Mouse (Mus musculus): Measurements from ENCODE around the gene Hist2h2ab.
"Not testable (repeated sequence)": the region's sequence is repeated elsewhere in the genome, so short reads cannot be mapped to it uniquely, and the experiment has no call there.

Hist2h2ab gene

DNA sequence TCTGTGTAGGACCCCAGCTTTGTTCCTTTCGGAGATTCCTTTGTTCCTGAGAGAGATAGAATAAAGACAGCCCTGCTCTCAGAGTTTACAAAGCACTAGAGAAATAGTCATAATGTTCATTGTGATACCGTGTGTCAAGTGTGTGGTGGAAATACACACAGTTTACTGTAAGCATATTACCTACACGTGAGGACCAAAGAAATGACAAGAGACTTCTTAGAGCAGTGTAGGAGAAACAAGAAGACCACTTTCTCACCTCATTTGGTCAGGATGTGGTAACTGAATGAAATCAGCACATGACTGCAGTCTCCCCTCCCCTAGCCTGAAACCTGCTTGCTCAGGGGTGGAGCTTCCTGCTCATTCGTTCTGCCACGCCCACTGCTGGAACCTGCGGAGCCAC, 21.5 kb upstream of the Hist2h2ab start:
- DNase-seq (ENCODE audit: low spot score) = no peak

DNA sequence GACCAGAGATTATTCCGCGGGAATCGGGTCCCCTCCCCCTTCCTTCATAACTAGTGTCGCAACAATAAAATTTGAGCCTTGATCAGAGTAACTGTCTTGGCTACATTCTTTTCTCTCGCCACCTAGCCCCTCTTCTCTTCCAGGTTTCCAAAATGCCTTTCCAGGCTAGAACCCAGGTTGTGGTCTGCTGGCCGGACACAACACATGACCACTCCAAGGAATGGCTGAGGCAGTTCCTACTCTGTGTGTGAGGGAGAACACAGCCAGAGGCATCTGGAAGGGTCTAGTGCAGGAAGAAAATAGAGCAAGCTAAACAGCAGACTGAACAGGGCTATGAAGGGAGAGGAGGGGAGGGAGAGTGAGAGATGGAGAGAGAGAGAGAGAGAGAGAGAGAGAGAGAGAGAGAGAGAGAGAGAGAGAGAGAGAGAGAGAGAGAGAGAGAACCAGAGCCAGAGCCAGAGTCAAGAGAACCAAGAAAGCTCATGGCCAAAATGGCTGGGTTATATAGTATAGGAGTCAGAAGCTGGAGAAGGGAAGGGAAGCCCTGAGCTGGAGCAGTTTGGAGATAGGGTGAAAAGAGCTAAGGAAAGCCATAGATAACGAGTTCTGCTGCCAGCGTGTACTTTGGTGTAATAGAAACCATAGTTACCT, 20.9 kb upstream of the Hist2h2ab start:
- not testable (repeated sequence) for DNase-seq (ENCODE audit: low spot score)

DNA sequence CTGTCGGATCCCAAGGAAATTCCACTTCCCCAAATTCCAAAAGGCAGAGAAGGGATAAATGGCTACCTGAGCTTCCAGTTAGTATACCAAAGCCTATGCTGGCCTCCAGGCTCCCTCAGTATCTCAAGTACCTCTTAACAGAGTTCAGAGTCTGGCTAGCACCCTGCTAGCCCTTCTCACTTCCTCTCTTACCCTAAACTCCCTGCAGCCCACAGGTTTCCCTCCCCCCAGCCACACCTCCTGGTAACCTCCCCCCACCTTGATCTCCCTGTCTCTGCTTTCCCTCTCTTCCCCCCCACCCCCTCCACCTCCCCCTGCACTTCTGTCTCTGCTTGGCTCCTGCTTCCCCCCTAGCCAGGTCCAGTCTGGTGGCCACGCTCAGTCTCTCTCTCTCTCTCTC, 19.9 kb upstream of the Hist2h2ab start:
- DNase-seq (ENCODE audit: low spot score) = no peak

DNA sequence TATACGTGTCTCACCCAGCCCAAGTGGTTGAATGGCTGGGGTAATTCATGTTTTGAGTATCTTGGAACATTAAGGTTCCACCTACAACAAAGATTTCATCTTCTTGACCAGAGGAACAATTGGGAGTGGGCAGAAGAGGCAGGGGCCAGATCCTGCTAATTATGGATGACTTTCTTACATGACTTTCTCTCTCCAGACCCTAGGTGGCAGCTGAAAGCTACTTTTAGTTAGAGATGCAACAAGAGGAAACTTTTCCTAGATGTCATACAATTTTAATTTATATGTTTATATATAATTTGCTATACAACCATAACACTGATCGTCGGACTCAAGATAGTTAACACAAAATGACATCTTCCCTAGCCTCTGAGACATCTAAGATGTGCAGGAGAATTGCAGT, 11.8 kb upstream of the Hist2h2ab start:
- DNase-seq (ENCODE audit: low spot score) = no peak

DNA sequence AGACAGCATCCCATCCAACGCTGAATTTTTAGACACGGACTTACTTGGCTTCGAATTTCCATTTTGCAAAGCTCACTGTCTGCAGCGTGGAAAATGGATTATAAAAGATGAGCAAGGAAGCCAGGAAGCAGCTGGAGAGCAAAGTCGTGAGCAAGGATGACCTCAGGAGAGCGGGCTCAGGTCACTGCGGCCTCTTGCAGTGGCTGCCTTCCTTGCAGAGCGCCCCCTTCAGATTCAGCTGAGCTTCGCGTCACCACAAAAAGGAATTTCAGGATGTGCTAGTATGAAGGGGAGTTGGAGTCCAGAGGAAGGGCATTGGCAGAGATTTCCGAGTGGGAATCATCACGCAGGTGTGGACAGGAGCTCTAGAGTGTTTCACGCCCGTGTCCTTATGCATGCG, 10.4 kb upstream of the Hist2h2ab start:
- DNase-seq (ENCODE audit: low spot score) = no peak

DNA sequence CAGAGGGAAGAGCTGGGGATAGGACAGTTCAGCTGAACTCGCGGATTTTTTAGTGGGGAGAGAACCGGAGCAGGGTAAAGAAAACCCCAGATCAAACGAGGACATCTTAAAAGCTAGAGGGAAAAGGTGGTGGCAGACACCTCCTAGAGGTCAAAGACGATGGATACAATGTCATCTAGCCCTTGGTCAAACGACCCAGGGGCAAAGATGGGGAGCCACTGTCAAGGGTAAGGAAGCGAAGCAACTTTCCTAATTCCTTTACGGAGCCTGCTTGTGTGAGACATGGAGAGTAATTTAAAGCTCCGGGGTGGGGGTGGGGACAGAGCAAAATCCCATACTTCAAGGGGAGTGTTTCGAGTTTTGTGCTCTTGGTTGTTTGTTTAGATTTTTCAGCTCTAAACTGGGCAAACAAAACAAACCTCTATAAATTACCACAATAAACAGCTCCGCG, 449 bp upstream of the Hist2h2ab start:
- DNase-seq (ENCODE audit: low spot score) = no peak

DNA sequence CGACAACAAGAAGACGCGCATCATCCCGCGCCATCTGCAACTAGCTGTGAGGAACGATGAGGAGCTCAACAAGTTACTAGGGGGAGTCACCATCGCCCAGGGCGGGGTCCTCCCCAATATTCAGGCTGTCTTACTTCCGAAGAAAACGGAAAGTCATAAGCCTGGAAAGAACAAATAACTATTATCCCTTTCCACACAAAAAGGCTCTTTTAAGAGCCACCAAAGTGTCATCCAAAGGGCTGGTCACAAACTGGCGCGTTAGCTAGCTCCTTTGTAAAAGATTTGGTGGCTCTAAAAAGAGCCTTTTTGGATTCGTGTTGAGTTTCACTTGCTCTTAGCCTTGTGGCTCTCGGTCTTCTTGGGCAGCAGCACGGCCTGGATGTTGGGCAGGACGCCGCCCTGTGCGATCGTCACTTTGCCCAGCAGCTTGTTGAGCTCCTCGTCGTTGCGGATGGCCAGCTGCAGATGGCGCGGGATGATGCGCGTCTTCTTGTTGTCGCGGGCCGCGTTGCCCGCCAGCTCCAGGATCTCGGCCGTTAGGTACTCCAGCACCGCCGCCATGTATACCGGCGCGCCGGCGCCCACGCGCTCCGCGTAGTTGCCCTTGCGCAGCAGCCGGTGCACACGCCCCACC, 583 bp downstream of the Hist2h2ab start:
- DNase-seq (ENCODE audit: low spot score) = not testable (repeated sequence)

DNA sequence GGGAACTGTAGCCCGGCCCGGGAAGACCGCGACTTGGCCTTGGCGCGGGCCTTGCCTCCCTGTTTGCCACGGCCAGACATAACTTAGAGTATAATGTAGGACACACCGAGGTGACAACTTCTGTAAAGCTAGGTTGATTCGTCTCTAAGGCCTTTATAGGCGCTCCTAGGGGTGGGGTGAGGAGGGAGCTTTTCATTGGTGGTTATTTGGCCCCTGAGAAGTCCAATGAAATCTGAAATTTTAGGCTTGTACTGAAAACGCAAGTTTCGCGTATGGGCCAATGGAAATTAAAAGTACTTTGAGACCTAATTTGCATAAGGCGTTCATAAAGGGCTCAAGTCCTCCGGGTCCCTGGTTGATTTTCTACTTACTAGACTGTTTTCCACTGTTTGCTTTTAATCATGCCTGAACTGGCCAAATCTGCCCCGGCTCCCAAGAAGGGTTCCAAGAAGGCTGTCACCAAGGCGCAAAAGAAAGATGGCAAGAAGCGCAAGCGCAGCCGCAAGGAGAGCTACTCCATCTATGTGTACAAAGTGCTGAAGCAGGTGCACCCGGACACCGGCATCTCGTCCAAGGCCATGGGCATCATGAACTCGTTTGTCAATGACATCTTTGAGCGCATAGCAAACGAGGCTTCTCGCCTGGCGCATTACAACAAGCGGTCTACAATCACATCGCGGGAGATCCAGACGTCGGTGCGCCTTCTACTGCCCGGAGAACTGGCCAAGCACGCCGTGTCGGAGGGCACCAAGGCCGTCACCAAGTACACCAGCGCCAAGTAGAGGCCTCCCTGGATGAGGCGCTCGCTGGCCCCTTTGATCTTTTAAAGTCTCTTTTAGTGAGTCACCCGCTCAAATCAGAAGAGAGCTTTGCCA, 1.3 kb downstream of the Hist2h2ab start, which contains the start of the genes Hist2h2ac and Hist2h2be:
Gene Hist2h2ac, minus strand, starts transcription at position 116 of the 875 bp plus-strand sequence.
Gene Hist2h2be, plus strand, starts transcription at position 355 of the 875 bp plus-strand sequence.
- DNase-seq (ENCODE audit: low spot score) = peak; percentile 75

DNA sequence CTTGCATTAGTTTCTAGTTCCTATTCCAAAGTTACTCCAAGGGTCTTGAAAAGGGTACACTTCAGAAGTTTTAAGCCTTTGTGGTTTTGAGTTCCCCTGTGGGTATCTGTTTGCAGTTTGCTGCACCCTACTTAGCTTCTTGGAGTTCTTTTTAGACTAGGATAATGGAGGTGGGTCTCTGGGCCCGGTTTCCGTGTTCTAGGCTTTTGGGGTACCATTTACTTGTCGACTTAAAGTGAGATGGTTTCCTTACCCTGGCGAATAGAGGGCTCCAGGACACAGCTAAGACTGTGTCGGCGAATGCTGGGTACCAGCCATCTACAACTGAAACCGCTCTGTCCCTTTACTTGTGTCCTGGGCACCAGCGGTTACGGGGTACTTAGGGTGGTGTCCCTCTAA, 2.0 kb downstream of the Hist2h2ab start:
- DNase-seq (ENCODE audit: low spot score) = no peak

DNA sequence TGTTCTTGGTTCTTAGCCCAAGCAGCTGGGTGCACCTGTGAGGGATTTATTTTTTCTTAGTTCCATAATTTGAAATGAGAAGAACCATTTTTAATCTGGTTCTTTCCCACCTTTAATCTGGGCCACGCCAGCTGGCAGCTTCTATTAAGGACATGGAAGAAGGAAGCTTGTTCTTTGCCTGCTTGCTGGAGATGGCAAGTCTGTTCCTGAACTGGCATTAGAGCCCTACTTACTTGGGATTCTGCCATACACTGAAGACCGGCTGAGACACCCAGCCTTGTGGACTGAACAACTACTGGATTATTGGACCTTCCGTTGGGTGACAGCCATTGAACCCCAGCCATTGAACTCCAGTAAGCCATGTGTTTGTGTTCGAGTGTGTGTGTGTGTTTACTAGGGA, 3.1 kb downstream of the Hist2h2ab start:
- no peak for DNase-seq (ENCODE audit: low spot score)

DNA sequence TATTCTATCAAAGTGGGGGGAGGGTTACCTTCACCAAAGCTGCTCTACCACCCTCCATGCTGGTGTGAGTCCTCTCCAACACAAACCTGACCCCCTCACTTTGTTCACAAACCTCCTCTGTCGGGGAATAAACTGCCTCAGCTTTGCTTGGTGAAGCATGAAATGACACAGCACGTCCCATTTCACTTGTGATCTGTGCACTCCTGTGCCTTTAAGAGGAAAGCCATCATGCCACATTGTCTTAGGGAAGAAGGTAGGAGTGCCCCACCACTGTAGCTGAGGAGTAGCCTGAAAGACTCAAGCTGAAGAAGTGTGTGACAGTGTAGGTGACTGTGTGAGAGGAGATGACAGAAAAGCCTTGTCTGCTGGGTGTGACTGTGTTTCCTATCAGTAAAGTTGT, 5.8 kb downstream of the Hist2h2ab start:
- no peak for DNase-seq (ENCODE audit: low spot score)

DNA sequence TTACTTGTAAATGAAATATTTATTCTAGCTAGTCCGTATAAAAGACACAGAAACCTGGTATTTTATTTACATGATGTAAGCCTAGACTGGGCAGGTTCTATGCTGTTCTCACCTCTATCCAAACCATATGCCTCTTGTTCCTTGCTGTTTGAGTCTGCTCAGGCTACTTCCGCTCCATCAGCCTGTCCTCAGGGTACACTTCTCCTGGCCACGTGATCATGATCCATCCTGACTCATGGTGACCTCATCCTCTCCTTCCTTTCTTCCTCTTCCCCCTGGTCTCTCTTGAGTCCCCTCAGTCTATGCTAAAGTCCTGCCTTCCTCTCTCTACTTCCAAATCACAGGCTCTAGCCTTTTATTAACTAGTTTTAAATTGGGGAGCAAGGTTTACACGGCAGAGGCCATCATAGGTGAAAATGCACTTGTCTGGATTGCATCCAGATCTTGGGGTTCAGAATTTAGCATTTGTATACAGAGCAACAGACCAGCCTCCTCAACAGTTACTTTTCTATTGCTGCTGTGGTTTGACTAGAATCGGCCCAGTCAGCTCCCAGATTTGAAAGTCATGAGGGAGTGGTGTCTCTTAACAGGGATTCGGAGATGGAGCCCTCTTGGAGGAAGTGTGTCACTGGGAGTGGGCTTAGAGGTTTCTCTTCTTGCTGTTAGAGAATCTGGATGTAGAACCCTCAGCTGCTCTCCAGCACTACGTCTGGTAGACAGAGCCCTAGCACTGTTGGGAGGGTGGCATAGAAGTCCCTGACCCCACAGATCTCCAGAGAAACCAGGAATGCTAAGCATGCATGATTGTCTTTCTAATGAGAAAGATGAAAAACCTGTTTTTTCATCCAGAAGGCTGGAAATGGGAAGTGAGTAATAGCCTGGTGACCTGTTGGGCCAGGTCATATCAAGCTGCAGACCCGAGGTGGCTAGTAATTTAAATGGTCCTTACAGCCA, 7.3 kb downstream of the Hist2h2ab start:
- no peak for DNase-seq (ENCODE audit: low spot score)

DNA sequence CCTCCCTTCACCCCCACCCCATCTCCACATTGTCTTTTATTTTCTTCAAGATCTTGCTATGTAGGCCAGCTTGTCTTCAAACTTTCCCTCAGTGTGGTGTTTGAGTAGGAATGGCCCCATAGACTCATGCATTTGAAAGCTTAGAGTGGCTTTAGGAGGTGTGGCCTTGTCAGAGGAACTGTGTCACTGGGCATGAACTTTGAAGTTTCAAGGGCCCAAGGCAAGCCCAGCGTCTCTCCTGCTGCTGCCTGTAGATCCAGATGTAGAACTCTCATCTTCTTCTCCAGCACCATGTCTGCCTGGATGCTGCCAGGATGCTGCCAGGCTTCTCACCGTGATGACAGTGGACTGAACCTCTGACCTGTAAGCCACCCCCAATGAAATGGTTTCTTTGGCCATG, 9.2 kb downstream of the Hist2h2ab start:
- no peak for DNase-seq (ENCODE audit: low spot score)

DNA sequence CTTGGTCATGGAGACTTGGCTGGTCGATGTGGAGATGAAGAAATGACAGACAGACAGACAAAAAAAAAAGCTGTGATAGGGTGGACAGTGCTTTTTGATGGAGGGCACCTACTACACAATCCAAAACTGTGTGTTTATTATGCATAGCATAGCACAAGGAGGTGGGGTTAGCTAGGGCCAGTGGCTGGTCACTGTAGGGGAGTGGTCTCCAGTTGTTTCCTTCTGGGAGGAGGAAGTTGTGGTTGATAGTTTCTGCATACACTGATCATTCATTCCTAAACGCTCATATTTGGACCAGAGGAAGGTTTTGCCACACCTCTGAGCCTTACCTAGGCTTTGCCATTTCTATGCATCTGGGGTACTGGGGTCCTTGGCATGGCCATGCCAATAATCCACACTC, 10.7 kb downstream of the Hist2h2ab start:
- no peak for DNase-seq (ENCODE audit: low spot score)

DNA sequence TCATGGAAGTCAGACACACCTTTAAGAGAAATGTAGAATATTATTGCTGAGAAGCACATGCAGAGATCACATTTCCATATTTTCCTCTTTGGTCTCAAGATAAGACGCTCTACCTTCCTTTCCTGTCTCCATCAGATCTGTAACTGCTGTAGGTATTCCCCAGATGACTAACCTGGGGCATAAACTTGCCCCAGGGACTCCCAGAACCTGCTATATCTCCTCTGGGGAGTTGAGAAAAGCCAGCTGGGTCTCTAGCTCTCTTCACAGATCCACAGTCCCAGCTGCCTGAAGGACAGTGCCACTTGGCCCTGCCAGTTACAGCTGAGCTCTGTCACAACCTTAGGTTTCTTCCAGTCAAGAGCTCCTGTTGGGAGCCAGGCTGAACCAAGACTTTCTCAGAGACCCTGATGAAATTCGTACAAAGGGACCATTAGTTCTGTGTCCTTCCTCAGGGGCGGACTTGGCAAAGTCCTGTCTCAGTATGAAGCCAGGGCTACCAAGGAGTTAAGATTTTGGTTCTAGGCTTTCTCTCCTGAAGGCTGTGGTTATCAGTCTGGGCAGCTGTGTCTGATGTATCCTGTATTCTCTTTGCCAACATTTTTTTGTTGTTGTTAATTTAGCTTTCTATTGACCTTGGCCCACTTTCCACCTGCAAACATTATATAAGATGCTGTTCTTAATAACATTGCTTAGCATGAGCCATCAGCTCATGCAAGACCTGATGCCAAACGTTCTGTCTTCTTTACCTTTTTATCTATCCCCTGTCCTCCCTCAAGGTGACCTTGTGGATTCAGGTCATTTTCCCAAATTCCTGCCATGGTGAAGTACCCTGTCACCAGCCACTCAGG, 11.5 kb downstream of the Hist2h2ab start:
- no peak for DNase-seq (ENCODE audit: low spot score)

DNA sequence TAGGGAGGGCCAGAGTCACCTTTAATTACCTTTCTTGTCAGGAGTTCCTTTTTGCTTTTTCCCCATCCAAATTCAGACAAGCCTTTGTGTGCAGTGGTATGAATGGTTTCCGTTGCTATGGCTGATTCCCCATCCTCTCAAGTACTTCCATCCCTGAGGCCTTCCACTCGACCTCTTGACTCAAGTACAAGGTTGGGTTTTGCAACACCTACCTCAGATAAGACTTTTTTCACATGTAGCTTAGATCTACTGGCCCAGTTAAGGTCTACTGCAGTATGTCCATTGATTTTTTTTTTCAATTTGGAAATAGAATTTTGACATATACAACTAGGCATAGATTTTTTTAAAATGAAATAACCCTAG, 12.1 kb downstream of the Hist2h2ab start:
- no peak for DNase-seq (ENCODE audit: low spot score)

DNA sequence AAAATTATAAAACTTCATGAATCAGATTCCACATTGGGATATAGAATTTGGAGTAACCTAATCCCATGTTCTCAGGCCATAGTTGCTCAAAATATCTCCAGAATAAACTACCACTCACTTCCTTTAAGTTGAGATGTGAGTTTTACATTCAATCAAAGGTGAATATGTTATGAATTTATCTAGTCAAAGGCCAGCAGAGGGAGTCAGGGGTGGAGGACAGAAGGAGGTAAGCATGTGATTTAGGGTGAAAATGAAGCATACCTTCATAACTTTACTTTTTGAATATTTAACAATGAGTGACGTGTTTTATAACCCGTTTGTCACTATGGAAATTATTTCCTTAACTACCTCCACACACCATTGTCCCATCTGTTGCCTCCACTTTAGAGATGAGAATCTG, 15.2 kb downstream of the Hist2h2ab start:
- no peak for DNase-seq (ENCODE audit: low spot score)

DNA sequence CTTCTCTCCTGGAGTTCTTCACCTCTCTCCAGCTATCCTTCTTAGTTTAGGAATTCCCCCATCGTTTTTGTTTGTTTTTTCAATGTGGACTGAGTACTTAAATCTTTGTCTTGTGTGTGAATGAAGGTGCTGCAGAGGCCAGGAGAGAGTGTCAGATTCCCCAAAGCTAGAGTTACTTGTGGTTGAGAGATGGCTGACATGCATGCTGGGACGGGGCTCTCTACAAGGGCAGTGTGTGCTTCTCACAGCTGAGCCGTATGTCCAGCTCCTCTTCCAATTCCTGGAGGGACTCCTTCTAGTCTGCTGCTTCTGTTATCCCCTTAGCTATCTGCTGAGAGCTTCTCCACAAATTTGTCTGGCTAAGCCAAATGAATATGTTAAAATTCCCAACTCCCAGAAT, 16.2 kb downstream of the Hist2h2ab start:
- no peak for DNase-seq (ENCODE audit: low spot score)

DNA sequence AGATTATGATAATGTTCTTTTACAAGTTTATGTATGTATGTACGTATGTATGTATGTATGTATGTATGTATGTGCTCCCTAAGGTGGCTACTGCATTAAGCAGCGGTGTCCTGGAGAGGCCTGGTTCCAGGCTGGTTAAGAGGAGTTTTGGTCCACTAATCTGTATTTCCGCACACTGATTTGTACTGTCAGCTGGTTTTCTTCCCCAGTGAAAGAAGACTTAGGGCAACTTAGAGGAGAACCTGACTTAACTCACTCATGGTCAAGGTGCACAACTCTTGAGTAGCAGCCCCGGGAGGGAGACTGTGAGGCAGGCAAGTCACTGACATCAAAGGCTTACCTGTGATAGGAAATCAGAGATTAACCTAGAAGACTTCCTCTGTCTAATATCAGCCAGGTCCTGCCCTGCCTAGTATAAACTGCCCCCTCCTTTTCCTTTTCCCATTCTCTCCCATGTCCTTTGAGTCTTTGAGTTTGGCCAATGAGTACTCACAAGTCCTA, 17.2 kb downstream of the Hist2h2ab start:
- DNase-seq (ENCODE audit: low spot score) = no peak

DNA sequence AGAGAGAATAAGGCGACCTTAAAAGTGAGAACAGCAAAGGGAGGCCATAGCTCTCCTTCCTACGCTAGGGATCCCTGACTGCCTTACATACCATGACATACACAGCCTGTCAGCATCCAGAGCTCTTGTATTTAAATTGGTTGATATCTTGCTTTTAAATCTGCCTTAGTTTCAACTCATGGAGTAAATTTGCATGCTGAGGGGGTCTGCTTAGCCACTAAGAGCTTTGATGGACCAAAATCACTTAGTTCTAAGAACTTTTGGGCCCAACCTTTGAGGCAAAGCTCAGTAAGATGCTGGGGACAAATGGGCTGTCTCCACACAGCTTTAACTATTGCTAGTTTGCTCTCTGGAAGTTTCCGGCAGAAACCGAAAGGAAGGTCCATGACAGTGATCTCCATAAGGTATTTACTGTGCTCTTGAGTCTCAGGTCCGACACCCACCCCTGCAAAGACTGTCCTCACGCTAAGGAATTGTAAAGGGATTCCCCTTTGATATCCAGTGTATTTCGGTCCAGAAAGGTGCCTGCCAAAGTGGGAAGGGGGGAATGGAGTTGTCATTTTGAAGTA, 17.8 kb downstream of the Hist2h2ab start:
- DNase-seq (ENCODE audit: low spot score) = no peak
